Mouse (Mus musculus): Measurements from ENCODE around the gene Cog5. TPM values are rescaled to one million over a fixed set of nuclear protein-coding genes. Genes with fewer than 3 reads are reported as not detected.
"Not testable (repeated sequence)": the region's sequence is repeated elsewhere in the genome, so short reads cannot be mapped to it uniquely, and the experiment has no call there.

The Cog5 gene
- total RNA-seq (2021), result 10 to 100 TPM; 42.1 to 47.9 TPM

DNA sequence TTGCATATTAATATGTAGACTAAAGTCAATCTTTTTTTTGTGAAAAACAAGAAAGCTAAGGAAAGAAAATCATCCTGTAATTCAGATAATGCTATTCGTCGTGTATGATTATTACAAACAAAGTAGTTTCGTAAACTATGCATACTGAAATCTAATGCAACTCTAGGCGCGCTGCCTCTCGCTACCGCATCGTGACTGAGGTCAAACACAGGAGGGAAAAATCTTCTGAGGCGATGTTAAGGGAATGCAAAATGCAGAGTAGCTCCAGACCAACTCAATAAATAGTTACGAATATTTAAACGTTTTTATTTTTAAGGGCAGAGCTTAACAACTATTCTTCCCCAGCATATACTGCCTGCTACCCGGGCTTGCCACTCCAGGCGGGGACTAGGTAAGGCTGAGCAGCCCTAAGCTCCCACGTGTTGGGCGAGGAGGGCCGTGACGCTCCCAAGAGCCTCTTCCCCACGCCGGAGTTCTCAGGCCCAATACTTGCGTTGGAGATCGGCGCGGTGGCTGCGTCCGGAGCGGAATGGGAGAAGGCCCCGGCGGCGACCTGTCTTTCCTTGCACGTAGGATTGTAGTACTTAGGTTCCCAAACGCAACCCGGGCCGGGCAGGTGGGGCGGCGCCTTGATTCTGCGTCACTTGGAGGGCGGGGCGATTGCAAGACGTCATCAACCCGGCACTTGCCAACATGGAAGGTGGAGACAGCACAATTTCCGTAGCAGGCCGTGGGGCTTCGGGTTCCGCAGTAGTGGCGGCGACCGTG lies at the start of gene Cog5, which contains the start of gene Dus4l:
Cog5 (plus strand) TSS at position 673 of the 768 bp plus-strand sequence.
Dus4l (minus strand) TSS at position 630 of the 768 bp plus-strand sequence.
- peak; percentile 94 to 95 for DNase-seq (ENCODE audit: extremely low spot score in 1 of 2, low spot score in 2 of 2)
- intact Hi-C loops (cut with DNase I), result loop anchor here (10.0 kb wide), 2 partner anchors 150 to 270 kb away; no protein-coding TSS in a partner anchor

DNA sequence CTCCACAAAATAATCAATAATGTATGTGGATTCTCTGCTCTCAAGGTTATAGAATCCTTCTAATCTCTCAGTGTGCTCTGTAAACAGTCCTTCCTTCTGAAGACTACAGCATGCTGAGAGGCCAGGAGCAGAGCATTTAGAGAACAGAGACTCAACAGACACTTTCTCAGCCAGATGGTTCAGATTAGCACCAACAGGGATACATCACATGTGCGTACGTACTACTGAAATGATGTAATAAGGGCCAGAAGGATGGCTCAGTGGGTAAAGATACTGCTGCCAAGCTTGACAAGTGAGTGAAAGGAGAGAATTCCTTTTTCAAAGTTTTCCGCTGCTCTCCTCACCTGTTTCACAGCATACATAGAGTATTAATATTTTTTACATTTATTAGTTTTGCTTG lies 49.8 kb upstream of the Cog5 start:
- intact Hi-C loops (cut with DNase I), result no loop called here

DNA sequence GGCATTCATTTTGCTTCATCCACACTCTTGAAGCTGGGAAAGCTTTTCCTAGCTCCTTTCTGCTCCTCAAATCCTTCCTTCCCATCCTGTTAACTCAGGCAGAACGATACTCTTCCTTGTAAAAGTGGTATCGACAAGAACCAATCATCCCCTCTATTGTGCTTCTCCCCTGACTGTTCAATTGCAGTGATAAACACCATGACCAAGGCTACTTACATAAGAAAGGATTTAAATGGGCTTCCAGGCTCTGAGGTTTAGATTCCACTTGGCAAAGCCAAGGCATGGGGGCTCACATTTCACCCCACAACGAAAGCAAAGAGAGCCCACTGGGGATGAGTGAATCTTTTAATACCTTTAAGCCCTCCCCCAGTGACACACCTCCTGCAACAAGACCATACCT lies 46.5 kb upstream of the Cog5 start:
- no peak for DNase-seq (ENCODE audit: extremely low spot score in 1 of 2, low spot score in 2 of 2)
- intact Hi-C loops (cut with DNase I), result no loop called here

More for the DNA sequence above, 49.8 kb upstream of the Cog5 start:
- no peak for DNase-seq (ENCODE audit: extremely low spot score in 1 of 2, low spot score in 2 of 2)

DNA sequence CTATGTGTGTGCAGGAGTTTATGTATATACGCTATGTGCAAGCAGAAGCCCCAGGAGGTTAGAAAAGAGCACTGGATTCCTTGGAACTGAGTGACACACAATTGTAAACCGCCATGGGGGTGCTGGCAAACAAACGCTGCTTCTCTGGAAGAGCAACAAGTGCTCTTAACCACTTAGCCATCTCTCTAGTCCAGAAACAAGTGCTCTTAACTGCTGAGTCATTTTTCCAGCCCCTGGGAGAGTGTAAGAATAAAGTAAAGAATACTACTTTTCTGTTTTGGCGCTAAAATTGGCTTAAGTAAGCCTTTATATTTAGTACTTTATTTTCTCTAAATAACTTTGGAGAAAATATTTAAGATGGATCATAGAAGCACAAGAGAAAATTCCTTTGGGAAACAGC lies 41.3 kb upstream of the Cog5 start:
- no peak for DNase-seq (ENCODE audit: extremely low spot score in 1 of 2, low spot score in 2 of 2)
- intact Hi-C loops (cut with DNase I), result no loop called here

DNA sequence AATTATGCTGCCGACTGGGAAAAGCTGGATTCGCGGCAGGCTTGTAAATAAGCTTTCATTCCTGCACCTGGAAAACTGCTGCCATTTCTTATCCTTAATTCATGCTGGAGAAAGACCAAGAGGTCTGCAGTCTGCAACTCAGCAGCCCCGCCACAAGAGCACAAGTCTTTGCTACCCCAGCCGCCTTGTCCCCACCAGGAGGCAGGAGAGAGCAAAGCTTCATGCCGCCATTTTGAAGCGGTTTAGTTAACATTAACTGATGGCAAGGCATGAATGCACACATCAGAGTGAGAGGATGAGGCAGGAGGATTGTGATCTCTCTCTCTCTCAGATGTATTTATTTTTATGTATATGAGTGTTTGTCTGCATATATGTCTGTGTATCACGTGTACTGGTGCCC lies 34.6 kb upstream of the Cog5 start:
- no peak for DNase-seq (ENCODE audit: extremely low spot score in 1 of 2, low spot score in 2 of 2)
- intact Hi-C loops (cut with DNase I), result no loop called here

DNA sequence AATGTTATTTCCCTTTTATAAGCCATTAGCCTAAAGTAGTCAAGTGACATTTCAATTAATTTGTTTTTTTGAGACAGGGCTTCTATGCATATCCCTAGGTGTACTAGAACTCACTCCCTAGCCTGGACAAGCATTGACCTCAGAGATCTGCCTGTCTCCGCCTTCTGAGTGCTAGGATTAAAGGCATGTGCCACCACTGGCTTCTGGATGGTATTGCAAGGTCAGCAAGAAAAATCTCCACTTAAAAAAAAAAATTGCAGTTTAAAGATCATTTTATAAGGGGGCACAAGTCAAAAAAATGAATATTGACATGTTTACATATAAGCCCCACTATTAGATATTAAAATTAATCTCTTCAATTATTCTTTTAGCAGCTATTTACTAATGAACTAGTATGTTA lies 29.7 kb upstream of the Cog5 start:
- no peak for DNase-seq (ENCODE audit: extremely low spot score in 1 of 2, low spot score in 2 of 2)
- intact Hi-C loops (cut with DNase I), result no loop called here

DNA sequence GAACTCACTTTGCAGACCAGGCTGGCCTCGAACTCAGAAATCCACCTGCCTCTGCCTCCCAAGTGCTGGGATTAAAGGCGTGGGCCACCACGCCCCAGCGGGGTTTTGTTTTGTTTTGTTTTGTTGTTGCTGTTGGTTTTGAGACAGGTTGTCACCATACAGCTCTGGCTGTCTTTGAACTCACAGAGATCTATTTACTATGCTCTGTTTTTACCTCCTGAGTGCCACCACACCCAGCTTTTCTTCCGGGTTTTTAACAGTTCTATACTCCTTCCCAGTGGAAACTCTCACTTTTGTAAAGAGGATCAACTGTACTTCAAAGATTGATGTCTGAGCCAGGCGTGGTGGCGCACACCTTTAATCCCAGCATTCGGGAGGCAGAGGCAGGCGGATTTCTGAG lies 26.3 kb upstream of the Cog5 start:
- DNase-seq (ENCODE audit: extremely low spot score in 1 of 2, low spot score in 2 of 2); intact Hi-C loops (cut with DNase I): not testable (repeated sequence)

DNA sequence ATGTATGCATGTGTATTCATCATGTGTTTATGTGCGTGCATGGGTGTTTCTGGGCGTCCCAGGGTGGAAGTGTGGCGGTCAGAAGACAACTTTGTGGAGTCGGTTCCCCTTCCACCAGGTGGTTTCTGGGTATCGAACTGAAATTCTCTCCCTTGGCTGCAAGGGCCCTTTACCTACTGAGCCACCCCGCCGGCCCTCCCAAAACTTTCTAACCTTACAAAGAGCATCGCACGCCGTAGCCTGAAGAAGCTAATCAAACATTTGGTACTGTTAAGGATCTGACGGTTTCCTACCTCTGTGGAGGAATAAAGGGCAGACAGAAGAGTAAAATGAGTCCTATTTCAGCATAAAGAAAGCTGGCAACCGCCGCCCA lies 20.7 kb upstream of the Cog5 start:
- no peak for DNase-seq (ENCODE audit: extremely low spot score in 1 of 2, low spot score in 2 of 2)
- intact Hi-C loops (cut with DNase I), result loop anchor here (10.0 kb wide), 1 partner anchor 259 kb away; no protein-coding TSS in a partner anchor

DNA sequence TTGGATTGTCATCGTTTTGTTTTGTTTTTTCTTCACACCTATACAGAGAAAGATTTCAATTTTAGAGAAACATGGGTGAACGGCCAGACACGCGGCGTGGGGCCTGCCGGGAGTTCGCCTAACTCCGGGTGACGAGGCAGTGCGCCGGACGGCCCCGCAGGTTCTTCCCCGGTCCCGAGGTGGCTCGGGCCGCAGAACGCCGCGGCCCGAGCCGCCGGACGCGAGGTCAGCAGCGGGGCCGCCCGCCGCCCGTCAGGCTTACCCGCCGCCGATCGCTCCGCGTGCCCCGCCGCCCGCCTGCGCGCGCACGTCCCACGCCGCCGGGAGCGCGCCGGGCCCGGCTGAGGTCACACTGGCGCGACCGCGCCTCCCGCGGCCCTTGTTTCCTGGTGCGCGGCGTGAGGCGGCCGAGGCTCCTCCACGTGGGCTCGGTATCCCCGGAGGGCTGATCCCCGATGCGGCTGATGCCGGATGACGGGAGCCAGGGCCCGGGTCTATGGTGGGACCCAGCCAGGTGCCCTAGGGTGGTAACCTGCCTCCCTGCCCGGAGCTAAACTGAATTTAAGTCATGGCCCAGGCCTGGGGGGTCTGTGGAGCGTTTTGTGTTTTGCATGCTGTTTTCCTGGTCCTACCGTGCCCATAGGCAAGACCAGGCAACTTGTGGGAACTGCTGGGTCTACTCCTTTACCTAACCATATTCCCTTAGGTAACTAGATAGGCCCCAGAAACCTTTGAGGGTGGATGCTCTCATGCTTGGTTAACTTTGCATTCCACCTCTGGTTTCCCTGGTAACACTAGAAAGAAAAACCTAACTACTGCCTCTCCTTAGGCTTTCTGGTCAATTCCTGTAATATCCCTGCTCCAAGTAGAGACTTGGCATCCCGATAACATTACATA lies 20.1 kb upstream of the Cog5 start, which contains the start of gene Bcap29:
Bcap29 (minus strand) TSS at position 316 of the 897 bp plus-strand sequence.
- intact Hi-C loops (cut with DNase I), result loop anchor here (10.0 kb wide), 1 partner anchor 260 kb away; no protein-coding TSS in a partner anchor
- DNase-seq (ENCODE audit: extremely low spot score in 1 of 2, low spot score in 2 of 2), result peak; percentile 27 to 89

DNA sequence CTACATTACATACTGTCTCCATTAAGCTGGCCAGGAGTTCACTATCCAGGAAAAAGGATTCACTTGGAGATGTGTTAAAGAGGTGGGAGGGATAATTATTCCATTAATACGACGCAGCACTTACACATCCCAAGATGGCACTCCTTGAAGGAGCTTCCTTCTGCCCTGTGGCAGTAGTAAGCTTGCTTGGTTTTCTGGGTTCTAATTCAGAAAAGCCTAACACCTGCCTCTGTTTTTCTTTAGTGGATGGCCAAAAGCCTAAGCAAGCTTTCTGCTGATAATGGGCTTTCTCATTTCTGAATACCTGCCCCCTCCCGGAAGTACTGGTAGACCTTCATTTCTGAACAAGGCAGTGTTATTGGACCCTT lies 19.4 kb upstream of the Cog5 start:
- intact Hi-C loops (cut with DNase I), result loop anchor here (10.0 kb wide), 1 partner anchor 260 kb away; no protein-coding TSS in a partner anchor

DNA sequence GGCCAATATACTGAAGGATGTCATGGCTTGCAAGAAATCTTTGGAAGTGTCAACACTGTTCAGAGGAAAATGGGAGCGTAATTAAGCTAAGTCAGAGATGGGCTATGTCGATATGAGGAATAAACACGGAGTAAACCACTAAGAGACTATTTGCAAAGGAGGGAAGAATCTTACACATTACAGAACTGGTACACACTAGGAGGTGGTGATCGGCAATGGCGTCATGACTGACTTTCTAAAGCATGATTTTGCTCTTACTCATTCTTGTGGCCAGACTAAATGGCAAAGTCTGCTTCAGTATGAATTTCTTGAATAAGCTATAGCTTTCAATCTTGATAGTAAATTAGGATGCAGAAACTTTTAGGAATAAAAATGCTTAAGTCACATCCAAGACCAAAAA lies 1.1 kb upstream of the Cog5 start:
- no peak for DNase-seq (ENCODE audit: extremely low spot score in 1 of 2, low spot score in 2 of 2)
- intact Hi-C loops (cut with DNase I), result loop anchor here (10.0 kb wide), 2 partner anchors 149 to 271 kb away; no protein-coding TSS in a partner anchor

More for the DNA sequence above, 19.4 kb upstream of the Cog5 start:
- DNase-seq (ENCODE audit: extremely low spot score in 1 of 2, low spot score in 2 of 2), result no peak

DNA sequence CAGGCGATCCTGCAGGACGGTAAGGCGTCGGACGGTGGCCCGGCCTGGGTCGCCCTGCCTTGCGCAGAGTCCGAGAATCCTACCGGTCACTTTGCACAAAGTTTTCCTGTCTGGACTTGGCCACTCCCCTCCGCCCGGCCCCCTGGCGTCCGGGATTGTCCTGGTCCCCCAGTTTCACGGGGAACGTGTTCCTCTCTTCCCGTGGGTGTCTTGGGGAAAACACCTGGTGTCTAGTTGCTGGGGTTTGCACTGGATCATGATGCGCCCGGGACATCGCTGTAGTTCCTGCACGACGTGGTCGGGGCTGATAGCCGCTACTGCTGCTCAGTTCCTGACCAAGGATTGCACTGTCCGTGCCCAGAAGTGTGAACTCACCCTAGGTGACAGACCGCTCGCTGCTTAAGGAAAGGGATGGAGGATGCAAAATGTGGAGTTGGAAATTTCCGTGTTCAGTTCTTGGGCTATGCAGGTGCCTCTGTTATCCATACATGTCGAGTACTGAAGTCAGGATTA lies 352 bp downstream of the Cog5 start:
- intact Hi-C loops (cut with DNase I), result loop anchor here (10.0 kb wide), 2 partner anchors 150 to 270 kb away; no protein-coding TSS in a partner anchor
- DNase-seq (ENCODE audit: extremely low spot score in 1 of 2, low spot score in 2 of 2), result no peak

DNA sequence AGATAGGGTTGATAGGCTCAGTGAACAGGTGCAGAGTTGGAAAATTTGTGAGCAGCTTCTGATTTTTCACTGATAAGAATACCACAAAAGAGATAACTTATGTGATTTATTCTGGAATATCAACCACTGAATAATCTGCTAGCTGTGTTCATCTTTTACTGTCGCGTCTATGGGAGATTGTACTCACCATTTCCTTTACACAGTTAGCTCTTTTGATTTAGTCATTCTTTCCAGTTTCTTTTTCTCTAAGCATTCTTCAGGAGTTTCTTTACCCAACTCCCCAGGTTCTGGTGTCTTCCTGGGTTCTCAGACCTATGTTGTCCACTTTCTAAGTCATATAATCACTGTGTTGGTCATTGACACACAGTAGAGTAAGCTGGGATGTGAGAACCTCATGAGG lies 2.2 kb downstream of the Cog5 start:
- intact Hi-C loops (cut with DNase I), result loop anchor here (10.0 kb wide), 2 partner anchors 152 to 268 kb away; no protein-coding TSS in a partner anchor
- DNase-seq (ENCODE audit: extremely low spot score in 1 of 2, low spot score in 2 of 2), result no peak

DNA sequence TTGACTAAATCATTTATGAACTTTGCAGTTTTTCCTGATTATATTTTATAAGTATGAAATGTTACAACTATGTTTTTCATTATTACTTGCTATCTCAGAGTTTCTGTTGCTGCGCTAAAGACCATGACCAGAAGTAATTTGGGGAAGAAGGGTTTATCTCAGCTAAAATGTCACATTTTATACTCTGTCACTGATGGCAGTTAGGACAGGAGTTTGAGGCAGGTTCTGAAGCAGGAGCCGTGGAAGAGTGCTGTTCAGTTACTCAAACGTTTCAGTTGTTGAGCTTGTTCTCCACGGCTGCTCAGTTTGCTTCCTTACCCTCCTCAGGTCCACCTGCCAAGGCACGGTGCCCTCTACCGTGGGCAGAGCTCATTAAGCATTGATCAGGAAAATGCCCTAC lies 11.3 kb downstream of the Cog5 start:
- no peak for DNase-seq (ENCODE audit: extremely low spot score in 1 of 2, low spot score in 2 of 2)
- intact Hi-C loops (cut with DNase I), result no loop called here

DNA sequence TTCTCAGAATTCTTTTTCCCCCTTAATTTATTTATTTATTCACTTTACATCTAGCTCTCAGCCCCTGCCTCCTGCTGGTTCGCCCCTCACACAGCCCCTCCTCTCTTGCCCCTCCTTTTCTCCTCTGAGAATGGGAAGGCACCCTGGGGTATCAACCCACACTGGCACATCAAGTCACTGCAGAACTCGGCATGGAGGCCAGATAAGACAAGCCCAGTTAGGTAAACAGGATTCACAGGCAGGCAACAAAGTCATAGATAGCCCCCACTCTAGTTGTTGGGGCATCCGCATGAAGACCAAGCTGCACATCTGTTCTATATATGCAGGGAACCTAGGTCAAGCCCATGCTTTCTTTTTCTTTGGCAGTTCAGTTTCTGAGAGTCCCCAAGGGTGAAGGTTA lies 12.5 kb downstream of the Cog5 start:
- intact Hi-C loops (cut with DNase I), result no loop called here
- no peak for DNase-seq (ENCODE audit: extremely low spot score in 1 of 2, low spot score in 2 of 2)

DNA sequence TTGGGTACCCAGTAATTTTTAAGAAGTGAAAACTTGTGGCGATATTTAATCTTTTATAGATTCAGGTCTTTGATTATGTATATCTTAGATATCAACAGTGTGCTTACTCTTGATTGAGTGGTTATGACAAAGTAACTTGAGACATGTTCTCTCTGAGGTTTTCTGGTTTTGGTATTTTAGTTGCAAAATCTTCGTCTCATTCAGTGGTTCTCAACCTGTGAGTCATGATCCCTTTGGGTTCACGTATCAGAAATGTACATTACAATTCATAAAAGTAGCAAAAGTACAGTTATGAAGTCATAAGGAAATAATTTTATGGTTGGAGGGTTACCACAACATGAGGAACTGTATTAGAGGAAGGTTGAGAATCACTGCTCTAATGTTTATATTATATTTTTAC lies 32.0 kb downstream of the Cog5 start:
- intact Hi-C loops (cut with DNase I), result no loop called here
- DNase-seq (ENCODE audit: extremely low spot score in 1 of 2, low spot score in 2 of 2), result no peak

DNA sequence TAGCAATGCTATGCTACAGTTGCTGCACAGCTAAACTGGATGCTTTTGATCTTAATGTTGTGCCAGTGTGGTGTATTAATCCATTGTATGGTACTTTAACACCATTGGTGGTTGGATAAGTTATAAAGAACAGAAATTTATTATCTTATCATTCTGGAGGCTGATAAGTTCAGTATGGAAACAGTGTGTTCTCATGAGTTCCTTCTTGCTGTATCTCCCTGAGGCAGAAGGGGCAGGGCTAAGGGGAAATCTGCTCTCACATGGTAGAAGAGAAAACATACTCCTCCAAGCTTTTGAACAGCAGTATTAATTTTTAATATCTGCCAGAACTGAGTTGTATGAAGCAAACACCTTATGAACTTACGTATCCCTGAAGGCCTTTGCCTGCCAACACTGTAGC lies 38.6 kb downstream of the Cog5 start:
- no peak for DNase-seq (ENCODE audit: extremely low spot score in 1 of 2, low spot score in 2 of 2)
- intact Hi-C loops (cut with DNase I), result no loop called here

DNA sequence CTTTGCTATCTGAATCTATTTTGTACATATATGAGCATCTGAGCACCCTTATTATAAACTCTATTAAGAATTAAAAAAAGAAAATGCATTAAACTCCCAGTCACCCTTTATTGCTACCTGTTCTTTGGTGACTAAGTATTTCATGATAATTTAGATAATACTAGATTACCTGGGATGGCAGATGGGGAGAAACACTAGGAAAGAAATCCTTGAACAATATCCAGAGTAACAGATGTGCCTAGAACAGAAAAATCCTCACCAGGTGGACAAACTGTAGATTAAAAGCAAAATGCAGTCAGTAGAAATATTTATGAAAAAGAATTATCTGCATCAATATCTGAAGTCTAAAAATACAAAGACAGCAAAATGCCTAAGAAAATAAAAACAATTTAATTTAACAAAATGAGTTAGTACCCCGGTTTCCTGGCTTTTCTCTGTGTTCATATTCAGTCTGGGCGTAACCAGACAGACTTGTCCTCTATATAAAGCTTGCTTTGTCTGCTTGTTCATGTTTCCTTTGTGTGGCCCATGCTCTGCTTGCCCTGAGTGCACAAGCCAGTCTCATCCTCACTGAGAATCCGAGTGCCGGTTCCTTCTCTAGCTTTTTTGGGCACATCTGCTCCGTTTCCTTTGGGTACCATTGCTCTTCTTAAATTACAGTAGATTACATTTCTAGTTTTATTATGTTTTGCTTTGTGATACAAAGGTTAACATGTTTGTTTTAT lies 46.1 kb downstream of the Cog5 start:
- intact Hi-C loops (cut with DNase I), result no loop called here
- DNase-seq (ENCODE audit: extremely low spot score in 1 of 2, low spot score in 2 of 2), result no peak

DNA sequence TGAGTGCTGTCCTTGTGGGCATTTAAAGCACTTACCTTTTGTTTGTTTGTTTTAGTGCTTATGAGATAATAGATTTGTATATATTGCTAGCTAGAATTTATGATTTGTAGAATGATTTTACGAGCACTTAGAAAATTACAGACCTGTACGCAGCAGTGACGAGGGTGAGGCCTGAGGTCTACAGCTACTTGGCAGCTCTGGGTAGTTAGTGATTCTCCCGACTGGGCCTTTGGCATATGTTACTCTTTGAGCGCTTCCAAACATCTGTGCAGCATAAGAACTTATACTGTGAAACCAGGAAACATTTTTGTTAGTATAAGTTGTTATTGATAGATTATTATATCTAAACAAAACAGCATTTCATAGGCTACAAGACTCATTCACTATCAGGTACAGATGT lies 46.7 kb downstream of the Cog5 start:
- DNase-seq (ENCODE audit: extremely low spot score in 1 of 2, low spot score in 2 of 2), result no peak
- intact Hi-C loops (cut with DNase I), result no loop called here
